Mouse (Mus musculus): ENCODE data around the gene Usp15.

DNA sequence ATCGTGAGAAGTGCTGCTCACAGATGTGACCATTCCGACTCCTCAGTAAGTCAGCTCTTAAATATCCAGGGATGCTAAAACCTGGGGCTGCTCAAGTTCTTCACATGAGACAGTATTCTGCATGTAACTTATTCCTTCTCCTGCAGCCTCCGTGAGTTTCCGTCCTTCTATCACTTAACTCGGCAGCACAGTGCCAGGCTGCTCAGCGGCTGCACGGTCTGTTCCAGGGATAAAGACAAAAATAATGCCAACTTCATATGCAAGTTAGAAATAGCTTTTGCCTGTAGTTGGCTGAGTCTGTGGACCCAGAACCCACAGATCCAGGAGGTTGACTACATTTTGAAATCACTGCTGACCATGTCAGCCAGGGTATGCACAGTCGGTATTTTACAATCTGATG, 52.5 kb downstream of the Usp15 start:
- TF ChIP-seq POLR2A (IDR thresholded peaks at IDR 0.05; ENCODE audit: control insufficient read depth, extremely low read depth, insufficient read depth, low read length, poor library complexity) (no peak), CTCF (IDR thresholded peaks at IDR 0.05; ENCODE audit: borderline replicate concordance, control insufficient read depth, extremely low read depth, insufficient read depth, low read length, poor library complexity) (no peak)
